Mouse (Mus musculus) CH12.LX (cell line): ENCODE data around the gene Phf12. TPM values are rescaled to one million over a fixed set of nuclear protein-coding genes. Genes with fewer than 3 reads are reported as not detected.

Experiments
- DNase-seq: peaks from one replicate; pipeline ENCODE4 v3.0.0-alpha.2; 2013; ENCODE audit errors: extremely low read depth
- H3K27ac ChIP-seq: 2 replicates; pipeline ENCODE4 v1.5.1; 2012; ENCODE audit warnings: low read depth, mild to moderate bottlenecking, control low read depth, moderate library complexity; ENCODE audit not compliant: insufficient read depth
- H3K27me3 ChIP-seq: replicated peaks from 2 replicates; pipeline ENCODE3; 2012; ENCODE audit warnings: inconsistent platforms
- H3K36me3 ChIP-seq, 2 experiments: replicated peaks in 1 of 2; 2 replicates each; pipeline versions ENCODE3 to v1.6.1; 2012; ENCODE audit warnings: inconsistent platforms in 1 of 2, low read length in 1 of 2, mild to moderate bottlenecking in 1 of 2, mixed read lengths in 1 of 2, moderate library complexity in 1 of 2; ENCODE audit not compliant: control insufficient read depth in 1 of 2, insufficient read depth in 1 of 2
- H3K4me1 ChIP-seq, 2 experiments: 2 replicates each; pipeline ENCODE4 v1.6.1; 2012; ENCODE audit warnings: inconsistent platforms in 1 of 2, moderate library complexity in 1 of 2; ENCODE audit not compliant: insufficient read depth in 2 of 2, control insufficient read depth in 1 of 2
- H3K4me2 ChIP-seq: 2 replicates; pipeline ENCODE4 v1.6.1; 2012; ENCODE audit warnings: low read depth, mild to moderate bottlenecking, control low read depth; ENCODE audit not compliant: poor library complexity, insufficient read depth, severe bottlenecking
- H3K4me3 ChIP-seq, 3 experiments: fragments of 150-350 bp in 1 of 3; sonication (generic) in 1 of 3; replicated peaks in 1 of 3; 2 replicates each; pipeline versions ENCODE3 to v1.5.1; 2011 to 2012; ENCODE audit warnings: low read depth in 2 of 3, low read length in 2 of 3, mild to moderate bottlenecking in 2 of 3, moderate library complexity in 2 of 3, control low read depth in 1 of 3, improper control_type of control experiment in 1 of 3, inconsistent platforms in 1 of 3, mixed read lengths in 1 of 3; ENCODE audit not compliant: poor library complexity in 1 of 3
- H3K79me2 ChIP-seq: replicated peaks from 2 replicates; pipeline ENCODE4 v1.6.1; 2012; ENCODE audit warnings: mild to moderate bottlenecking, moderate library complexity; ENCODE audit not compliant: control insufficient read depth, poor library complexity, insufficient read depth, severe bottlenecking; ENCODE audit errors: extremely low read depth
- H3K9ac ChIP-seq: 2 replicates; pipeline ENCODE4 v1.6.1; 2012; ENCODE audit warnings: low read depth, mild to moderate bottlenecking, control low read depth, moderate library complexity; ENCODE audit not compliant: insufficient read depth
- H3K9me3 ChIP-seq: replicated peaks from 2 replicates; pipeline ENCODE3; 2012; ENCODE audit warnings: low read length, inconsistent platforms, mixed read lengths
- CHD1 ChIP-seq: IDR thresholded peaks from 2 replicates; pipeline ENCODE4 v1.6.1; 2012; ENCODE audit warnings: low read depth, low read length, improper control_type of control experiment, inconsistent platforms
- E2F4 ChIP-seq: IDR thresholded peaks from 2 replicates; pipeline ENCODE4 v1.6.1; 2011; ENCODE audit warnings: low read depth, low read length, improper control_type of control experiment; ENCODE audit not compliant: insufficient replicate concordance
- GABPA ChIP-seq: IDR thresholded peaks from 2 replicates; pipeline ENCODE4 v1.6.1; 2012; ENCODE audit warnings: low read depth, low read length, improper control_type of control experiment, inconsistent platforms; ENCODE audit not compliant: insufficient replicate concordance
- JUN ChIP-seq: IDR thresholded peaks from 2 replicates; pipeline ENCODE4 v1.6.1; 2011; ENCODE audit warnings: low read depth, mild to moderate bottlenecking, low read length, improper control_type of control experiment, moderate library complexity; ENCODE audit not compliant: insufficient read depth
- MAZ ChIP-seq: IDR thresholded peaks from 2 replicates; pipeline ENCODE4 v1.6.1; 2012; ENCODE audit warnings: low read depth, mild to moderate bottlenecking, inconsistent platforms, low read length, improper control_type of control experiment, moderate library complexity
- MEF2A ChIP-seq: IDR thresholded peaks from 2 replicates; pipeline ENCODE4 v1.6.1; 2014; ENCODE audit warnings: low read depth, mild to moderate bottlenecking, inconsistent platforms, low read length, improper control_type of control experiment, borderline replicate concordance
- MXI1 ChIP-seq: IDR thresholded peaks from 2 replicates; pipeline ENCODE4 v1.6.1; 2011; ENCODE audit warnings: mild to moderate bottlenecking, low read depth, low read length, improper control_type of control experiment
- POLR2A ChIP-seq: IDR thresholded peaks from 2 replicates; pipeline ENCODE4 v1.6.1; 2011; ENCODE audit warnings: low read depth, mild to moderate bottlenecking, improper control_type of control experiment, low read length
- POLR2AphosphoS2 ChIP-seq: IDR thresholded peaks from 2 replicates; pipeline ENCODE4 v1.6.1; 2011; ENCODE audit warnings: low read depth, low read length, improper control_type of control experiment
- RAD21 ChIP-seq: IDR thresholded peaks from 2 replicates; pipeline ENCODE4 v1.6.1; 2011; ENCODE audit warnings: low read depth, mild to moderate bottlenecking, low read length, improper control_type of control experiment, moderate library complexity
- RCOR1 ChIP-seq: conservative IDR thresholded peaks from 2 replicates; pipeline ENCODE4 v1.6.1; 2012; ENCODE audit warnings: low read depth, mild to moderate bottlenecking, inconsistent platforms, low read length, improper control_type of control experiment
- SMC3 ChIP-seq: IDR thresholded peaks from 2 replicates; pipeline ENCODE4 v1.6.1; 2011; ENCODE audit warnings: low read depth, low read length, improper control_type of control experiment
- TBP ChIP-seq: conservative IDR thresholded peaks from 2 replicates; pipeline ENCODE4 v1.6.1; 2011; ENCODE audit warnings: low read depth, low read length, improper control_type of control experiment
- USF1 ChIP-seq: IDR thresholded peaks from 2 replicates; pipeline ENCODE4 v1.6.1; 2014; ENCODE audit warnings: low read depth, mild to moderate bottlenecking, inconsistent platforms, low read length, improper control_type of control experiment
- ZC3H11A ChIP-seq: IDR thresholded peaks from 2 replicates; pipeline ENCODE4 v1.6.1; 2012; ENCODE audit warnings: low read depth, mild to moderate bottlenecking, inconsistent platforms, low read length, improper control_type of control experiment
- ZMIZ1 ChIP-seq: IDR thresholded peaks from 2 replicates; pipeline ENCODE4 v1.6.1; 2012; ENCODE audit warnings: low read depth, mild to moderate bottlenecking, inconsistent platforms, low read length, improper control_type of control experiment
- dilution Hi-C: fragments of 300-500 bp; cut with MboI; formaldehyde crosslinking; loops from 2 replicates; pipeline ENCODE4 v1.14.3; 2020; ENCODE audit warnings: low sequenced_read_pairs; ENCODE audit not compliant: extremely low pct_unique_long_range_greater_than_20kb, extremely low pct_ligation_motif_present
- in situ Hi-C: fragments of 300-500 bp; cut with MboI; formaldehyde crosslinking; loops from 3 replicates; pipeline ENCODE4 v1.14.3; 2019; ENCODE audit warnings: low sequenced_read_pairs, low pct_ligation_motif_present, low pct_unique_long_range_greater_than_20kb, mixed read lengths
- polyA plus RNA-seq: library from polyadenylated mRNA; unstranded; fragments of >175 nt; gene quantifications from 2 replicates; pipeline ENCODE4 v1.2.1, GENCODE M21; 2012; ENCODE audit warnings: low read depth; ENCODE audit not compliant: insufficient read length
- total RNA-seq, 2 experiments: library from RNA; depleted of rRNA; stranded (reverse); fragments of 300-350 nt in 1 of 2; fragments of >200 nt in 1 of 2; gene quantifications; 2 replicates each; pipeline ENCODE4 v1.2.3; 2012 to 2014

Phf12 gene
- total and polyA plus RNA-seq, 3 experiments, result 10.7 to 59.7 (median 30.5) TPM

DNA sequence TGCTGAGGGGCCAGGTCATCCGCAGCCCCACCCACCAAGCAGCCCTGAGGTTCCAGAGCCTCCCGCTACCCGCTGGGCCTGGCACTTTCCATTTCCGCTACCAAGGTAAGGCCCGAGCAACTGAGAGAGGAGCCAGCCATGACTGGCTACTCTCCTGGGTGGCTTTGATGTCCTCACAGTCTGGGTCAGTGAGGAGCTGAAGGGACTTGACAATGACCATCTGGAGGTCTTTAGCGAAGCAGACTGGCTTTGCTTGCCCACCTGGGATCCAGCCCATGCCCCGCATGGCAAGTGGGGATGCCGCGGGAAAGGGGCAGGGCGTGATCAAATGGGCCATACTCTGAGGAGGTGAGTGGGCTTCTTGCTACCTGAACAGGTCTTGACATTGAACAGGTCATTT, 19.6 kb upstream of the Phf12 start:
- TF ChIP-seq RAD21 (no peak), RCOR1 (no peak), SMC3 (no peak), GABPA (no peak), ZC3H11A (no peak), ZMIZ1 (no peak), CHD1 (no peak), MAZ (no peak)
- TF ChIP-seq, all 38 proteins: peak for 0
- H3K27ac ChIP-seq, result no peak overlapping the region
- no peaks in the 10 kb centered on the region for H3K36me3 ChIP-seq
- no peak overlapping the region for H3K4me2 ChIP-seq
- no peak for DNase-seq
- H3K9ac ChIP-seq, result no peak overlapping the region
- in situ Hi-C loops (no loop called here), dilution Hi-C loops (no loop called here)
- H3K4me3 ChIP-seq, result no peak overlapping the region
- H3K4me1 ChIP-seq, result no peaks in the 10 kb centered on the region
- peaks cover 32% of the 10 kb centered on the region for H3K27me3 ChIP-seq
- H3K9me3 ChIP-seq, result no peaks in the 10 kb centered on the region
- no peaks in the 10 kb centered on the region for H3K79me2 ChIP-seq

DNA sequence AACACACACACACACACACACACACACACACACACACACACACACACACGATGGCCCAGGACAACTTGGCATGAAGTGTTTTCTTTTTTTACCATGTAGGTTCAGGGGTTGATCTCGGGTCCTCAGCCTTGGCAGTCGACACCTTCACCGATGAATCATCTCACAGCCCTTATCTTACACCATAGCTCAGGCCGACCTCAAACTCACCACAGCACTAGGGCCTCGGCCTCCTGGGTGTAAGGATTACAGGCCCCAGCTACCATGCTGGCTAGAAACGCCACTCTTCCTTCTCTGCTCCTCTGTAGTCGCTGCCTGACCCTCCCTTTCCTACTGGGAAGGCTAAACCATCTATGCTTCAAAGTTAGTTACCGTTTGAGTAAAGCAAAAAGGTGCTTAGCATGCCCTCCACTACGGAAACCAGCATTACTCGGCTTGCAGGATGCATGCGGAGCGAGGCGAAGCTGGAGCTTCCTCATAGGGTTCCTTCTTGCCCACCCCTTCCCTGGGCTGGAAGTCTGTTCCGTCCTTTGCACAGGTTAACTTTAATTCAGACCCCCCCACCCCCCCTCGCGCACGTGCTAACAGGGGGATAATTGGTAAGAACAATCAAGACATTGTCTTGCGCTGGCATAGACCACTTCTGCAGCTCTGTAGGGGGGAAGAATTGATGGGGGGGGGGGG, 18.0 kb upstream of the Phf12 start:
- dilution Hi-C loops, result no loop called here

More for the DNA sequence above, 18.0 kb upstream of the Phf12 start:
- Histone ChIP-seq H3K27me3 (peaks cover 26% of the 10 kb centered on the region), H3K9ac (no peak overlapping the region)
- no peak for DNase-seq
- TF ChIP-seq POLR2A, result no peak
- no peak for TF ChIP-seq E2F4
- TF ChIP-seq MEF2A, result no peak
- no peak for TF ChIP-seq MAZ
- TF ChIP-seq POLR2AphosphoS2, result no peak
- no peak for TF ChIP-seq USF1
- TF ChIP-seq TBP, result no peak
- TF ChIP-seq MXI1, result no peak
- TF ChIP-seq JUN, result no peak
- TF ChIP-seq, all 38 proteins: peak for 0
- Histone ChIP-seq H3K4me3 (no peak overlapping the region), H3K9me3 (peaks cover 1% of the 10 kb centered on the region), H3K36me3 (no peaks in the 10 kb centered on the region), H3K4me2 (no peak overlapping the region), H3K79me2 (no peaks in the 10 kb centered on the region), H3K4me1 (no peaks in the 10 kb centered on the region), H3K27ac (no peak overlapping the region)
- in situ Hi-C loops, result no loop called here
